Mouse (Mus musculus) lung, postnatal 0 days (tissue): ENCODE results near the gene Bcl2l1.

Source experiments
- CTCF ChIP-seq: IDR thresholded peaks from 2 replicates; pipeline ENCODE4 v1.5.1; 2016; ENCODE audit warnings: antibody characterized with exemption, mild to moderate bottlenecking
- EP300 ChIP-seq: IDR thresholded peaks from 2 replicates; pipeline ENCODE4 v1.6.1; 2016; ENCODE audit warnings: antibody characterized with exemption, mild to moderate bottlenecking, control low read depth

DNA sequence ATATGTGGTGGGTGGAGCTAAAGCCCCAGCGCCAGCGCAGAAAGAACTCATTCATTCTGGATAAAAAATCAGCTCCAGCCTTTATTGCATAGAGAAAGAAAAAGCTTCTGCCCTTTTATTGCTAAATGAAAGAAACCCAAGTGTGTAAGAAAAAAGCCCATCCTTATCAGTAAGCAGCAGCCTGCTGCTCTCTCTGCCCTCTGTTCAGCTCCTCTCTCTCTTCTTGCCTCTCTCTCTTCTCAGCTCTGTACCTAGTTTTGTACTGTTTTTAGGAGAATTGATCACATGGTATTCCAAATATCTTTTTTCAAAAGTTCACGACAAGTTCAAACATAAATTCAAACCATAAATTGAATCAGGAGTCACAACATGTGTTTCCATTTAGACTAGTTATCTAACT lies 46.7 kb upstream of the Bcl2l1 start:
- no peak for TF ChIP-seq CTCF
- no peak for TF ChIP-seq EP300
